Mouse (Mus musculus) heart, adult 2 months (tissue): ENCODE results near the gene H2-DMb1. TPM values are rescaled to one million over a fixed set of nuclear protein-coding genes. Genes with fewer than 3 reads are reported as not detected.

Experiments
- DNase-seq, 2 experiments: peaks; one replicate each; pipeline ENCODE4 v3.0.0; 2021
- H3K27ac ChIP-seq: fragments of 200-600 bp; 2 replicates; pipeline ENCODE4 v1.8.1; 2022
- H3K27me3 ChIP-seq: fragments of 200-500 bp; 2 replicates; pipeline ENCODE4 v1.6.1; 2012; ENCODE audit warnings: mild to moderate bottlenecking, low read length, inconsistent platforms, mixed read lengths; ENCODE audit not compliant: control insufficient read depth, insufficient read depth
- H3K36me3 ChIP-seq: fragments of 200-500 bp; 2 replicates; pipeline ENCODE4 v1.6.1; 2012; ENCODE audit warnings: low read length, inconsistent platforms; ENCODE audit not compliant: control insufficient read depth, insufficient read depth
- H3K4me1 ChIP-seq: fragments of 200-500 bp; 2 replicates; pipeline ENCODE4 v1.6.1; 2011; ENCODE audit warnings: low read length; ENCODE audit not compliant: control insufficient read depth, insufficient read depth
- H3K4me3 ChIP-seq: fragments of 200-600 bp; 2 replicates; pipeline ENCODE4 v1.8.1; 2022
- H3K79me2 ChIP-seq: fragments of 200-500 bp; replicated peaks from 2 replicates; pipeline ENCODE4 v1.6.1; 2012; ENCODE audit warnings: mild to moderate bottlenecking, inconsistent platforms, low read length, moderate library complexity, mixed read lengths; ENCODE audit not compliant: control insufficient read depth, insufficient read depth
- H3K9ac ChIP-seq: fragments of 200-500 bp; 2 replicates; pipeline ENCODE4 v1.6.1; 2012; ENCODE audit warnings: low read depth, mild to moderate bottlenecking, control low read depth, inconsistent platforms, low read length, mixed read lengths
- CTCF ChIP-seq: fragments of 200-600 bp; IDR thresholded peaks from 2 replicates; pipeline ENCODE4 v1.8.1; 2022; ENCODE audit warnings: antibody characterized with exemption, mild to moderate bottlenecking, moderate library complexity
- EP300 ChIP-seq: fragments of 200-500 bp; IDR thresholded peaks from 2 replicates; pipeline ENCODE4 v1.6.1; 2011; ENCODE audit warnings: low read depth, low read length, control low read depth; ENCODE audit not compliant: insufficient read depth
- POLR2A ChIP-seq: fragments of 200-500 bp; IDR thresholded peaks from 2 replicates; pipeline ENCODE4 v1.6.1; 2011; ENCODE audit warnings: mild to moderate bottlenecking, low read depth, low read length, control low read depth; ENCODE audit not compliant: insufficient read depth
- WGBS: fragments of 180-500 bp; shearing (Covaris S2); methylation state at CpG from one replicate; pipeline ENCODE4 v1.1.7; 2018; 5-methylcytosine and 5-hydroxymethylcytosine counted together
- intact Hi-C: fragments of 180-260 bp; cut with DNase I; formaldehyde crosslinking; loops from one replicate; pipeline ENCODE4 v1.15.1; 2025
- polyA plus RNA-seq: library from polyadenylated mRNA; depleted of rRNA; stranded (reverse); fragments of >200 nt; gene quantifications from 2 replicates; pipeline ENCODE4 v1.2.3, GENCODE M21; 2012
- total RNA-seq, 2 experiments: library from RNA; stranded (reverse); gene quantifications; 2 replicates each; pipeline ENCODE4 v1.2.3; 2021

Gene H2-DMb1
- total and polyA plus RNA-seq, 3 experiments, result 1.6 to 19.1 (median 2.2) TPM

DNA sequence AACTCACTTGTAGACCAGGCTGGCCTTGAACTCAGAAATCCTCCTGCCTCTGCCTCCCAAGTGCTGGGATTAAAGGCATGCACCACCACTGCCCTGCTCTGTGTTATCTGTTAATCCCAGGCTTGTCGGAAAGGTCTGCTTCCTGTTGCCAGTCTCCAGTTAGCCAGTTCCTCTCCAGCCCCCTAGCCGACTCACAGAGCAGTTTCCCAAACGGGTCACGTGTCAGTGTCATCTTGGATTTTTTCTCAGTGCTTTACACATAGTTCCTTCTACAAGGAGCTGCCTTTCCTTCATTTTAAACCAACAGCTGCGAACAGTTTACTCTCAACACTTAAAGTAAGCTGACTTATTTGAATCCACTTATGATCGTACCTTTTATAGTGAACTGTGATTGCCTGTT, 28.2 kb upstream of the H2-DMb1 start:
- no peaks in the 10 kb centered on the region for H3K36me3 ChIP-seq
- H3K4me3 ChIP-seq, result no peak overlapping the region
- intact Hi-C loops, result no loop called here
- no peak overlapping the region for H3K27ac ChIP-seq
- WGBS, result 44% methylated on average over 6 of the region's 6 CpGs
- H3K79me2 ChIP-seq, result no peaks in the 10 kb centered on the region
- H3K27me3 ChIP-seq, result no peaks in the 10 kb centered on the region
- peak in 1 of 2 experiments; percentile 46 for DNase-seq
- peaks cover 13% of the 10 kb centered on the region for H3K4me1 ChIP-seq
- H3K9ac ChIP-seq, result no peak overlapping the region
- TF ChIP-seq CTCF, result no peak
- no peak for TF ChIP-seq POLR2A
- TF ChIP-seq EP300, result no peak

DNA sequence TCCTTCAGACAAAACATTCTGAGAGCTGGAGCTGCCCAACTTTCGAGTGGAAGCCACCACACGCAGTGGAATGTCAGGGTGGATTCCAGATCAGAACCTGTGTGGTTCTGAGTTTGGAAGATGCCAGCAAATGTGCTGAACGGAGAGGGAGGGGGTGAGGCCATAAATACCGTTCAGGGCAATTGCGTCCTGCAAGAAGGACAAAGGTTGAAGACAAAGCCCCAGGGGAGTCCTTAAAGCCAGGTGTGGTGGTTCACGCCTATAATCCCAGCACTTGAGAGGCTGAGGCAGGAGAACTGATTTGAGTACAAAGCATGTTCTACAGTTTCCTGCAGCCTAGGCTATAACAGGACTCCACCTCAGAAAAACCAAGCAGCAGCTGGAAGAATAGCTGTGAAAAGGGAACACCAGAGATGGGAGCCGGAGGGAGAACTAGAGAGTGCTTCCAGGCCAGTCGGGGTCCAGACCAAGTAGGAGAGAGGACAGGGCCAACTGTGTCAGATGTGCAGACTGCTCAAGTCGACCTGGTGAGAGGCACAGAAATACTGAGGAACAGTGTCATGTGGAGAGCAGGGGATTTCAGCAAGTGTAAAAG, 25.9 kb upstream of the H2-DMb1 start:
- Histone ChIP-seq H3K79me2 (no peaks in the 10 kb centered on the region), H3K27me3 (no peaks in the 10 kb centered on the region), H3K27ac (no peak overlapping the region), H3K4me3 (no peak overlapping the region), H3K9ac (no peak overlapping the region), H3K36me3 (no peaks in the 10 kb centered on the region), H3K4me1 (peaks cover 13% of the 10 kb centered on the region)
- TF ChIP-seq POLR2A (no peak), CTCF (no peak), EP300 (no peak)
- 53% methylated on average over 9 of the region's 9 CpGs for WGBS
- DNase-seq, result no peak
- intact Hi-C loops, result no loop called here

DNA sequence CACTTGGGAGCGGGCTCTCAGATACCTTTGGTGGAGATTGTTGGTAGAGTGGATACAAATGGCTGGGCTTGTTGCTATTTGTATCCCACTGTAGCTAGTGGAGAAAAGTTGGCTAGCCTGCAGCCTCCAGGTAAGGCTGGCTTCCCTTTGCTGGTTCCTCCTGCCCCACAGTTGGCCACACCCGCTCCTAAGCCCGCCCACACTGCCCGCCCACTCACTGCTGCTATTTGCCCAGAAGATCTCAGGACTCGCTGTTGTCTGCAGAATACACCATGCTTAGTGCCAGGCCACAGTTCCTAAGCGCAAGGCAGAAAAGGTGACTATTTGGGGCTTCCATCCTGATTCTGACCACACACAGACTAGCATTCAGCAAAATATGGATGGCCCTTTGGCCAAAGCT, 25.4 kb upstream of the H2-DMb1 start:
- peak; percentile 55 to 71 for DNase-seq
- Histone ChIP-seq H3K27me3 (no peaks in the 10 kb centered on the region), H3K36me3 (no peaks in the 10 kb centered on the region), H3K27ac (no peak overlapping the region), H3K9ac (no peak overlapping the region), H3K4me3 (no peak overlapping the region), H3K4me1 (peaks cover 13% of the 10 kb centered on the region), H3K79me2 (no peaks in the 10 kb centered on the region)
- 41% methylated on average over 6 of the region's 6 CpGs for WGBS
- intact Hi-C loops, result no loop called here
- TF ChIP-seq CTCF (no peak), EP300 (no peak), POLR2A (no peak)

DNA sequence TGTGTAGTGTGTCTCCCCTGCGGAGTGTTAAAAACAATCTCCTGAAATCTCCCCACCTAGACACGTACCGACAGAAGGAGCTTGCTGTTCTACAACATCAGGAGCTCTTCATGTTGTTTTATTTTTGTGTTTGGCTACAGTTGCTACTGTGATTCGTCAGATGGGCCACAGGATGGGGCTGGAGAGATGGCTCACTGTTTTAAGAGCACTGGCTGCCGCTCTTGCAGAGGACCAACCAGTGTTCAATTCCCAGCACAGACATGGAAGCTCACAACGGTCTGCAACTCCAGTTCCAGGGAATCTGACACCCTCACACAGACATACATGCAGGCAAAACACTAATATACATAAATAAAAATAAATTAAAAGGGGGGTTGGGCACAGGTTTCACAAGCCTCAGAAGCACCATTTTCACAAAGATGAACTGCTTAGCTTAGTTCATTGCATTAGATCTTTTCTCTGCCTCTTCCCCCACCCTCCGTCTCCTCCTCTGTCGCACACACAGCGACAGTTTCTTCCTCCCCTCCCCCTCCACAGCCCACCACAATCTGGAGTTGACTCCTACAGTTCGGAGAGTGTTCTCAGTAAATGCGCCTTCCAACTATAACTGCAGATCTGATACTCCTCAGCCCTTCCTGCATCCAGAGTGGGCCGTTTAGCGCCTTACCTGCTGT, 24.5 kb upstream of the H2-DMb1 start:
- Histone ChIP-seq H3K36me3 (no peaks in the 10 kb centered on the region), H3K4me3 (no peak overlapping the region), H3K4me1 (peaks cover 13% of the 10 kb centered on the region), H3K27ac (no peak overlapping the region), H3K27me3 (no peaks in the 10 kb centered on the region), H3K9ac (no peak overlapping the region), H3K79me2 (no peaks in the 10 kb centered on the region)
- 43% methylated on average over 13 of the region's 13 CpGs for WGBS
- TF ChIP-seq EP300 (no peak), CTCF (peak; percentile 41), POLR2A (no peak)
- no peak for DNase-seq
- intact Hi-C loops, result no loop called here

DNA sequence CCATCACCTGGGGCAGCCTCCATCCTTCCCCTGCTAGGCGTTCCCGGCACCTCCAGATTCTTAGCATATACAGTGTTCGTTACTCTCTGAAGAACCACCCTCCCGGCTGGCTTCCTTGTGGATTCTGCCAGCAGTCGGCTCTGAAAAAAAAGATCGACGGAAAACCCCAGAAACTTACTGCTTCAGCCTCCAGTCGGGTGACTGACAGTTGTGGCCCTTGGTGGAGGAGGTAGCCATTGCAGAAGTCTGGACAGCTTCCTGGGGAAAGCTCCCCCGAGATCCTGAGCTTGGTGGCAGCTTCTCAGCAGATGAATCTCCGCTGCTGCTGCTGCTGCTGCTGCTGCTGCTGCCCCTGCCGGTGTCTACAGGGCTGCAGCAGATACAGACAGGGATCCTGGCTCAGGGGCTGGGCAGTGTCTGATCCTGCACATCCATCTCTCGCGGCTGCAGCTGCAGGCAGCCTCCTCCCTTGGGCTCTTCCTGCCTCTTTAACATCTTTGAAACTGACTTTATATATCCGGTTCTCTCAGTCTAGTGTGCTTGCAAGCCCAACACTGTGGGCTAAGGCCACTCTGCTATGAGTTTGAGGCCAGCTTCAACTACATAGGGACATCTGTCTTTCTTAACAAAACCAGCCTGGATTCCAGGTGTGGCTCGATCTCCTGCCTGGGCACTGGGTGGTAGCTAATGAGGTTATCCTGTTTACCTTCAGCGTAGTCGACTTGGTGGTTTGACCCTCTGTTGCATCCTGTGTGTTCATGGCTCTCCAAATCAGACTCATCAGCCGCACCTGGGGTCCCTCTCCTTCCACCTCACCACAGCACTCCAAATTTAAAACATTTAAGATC, 23.7 kb upstream of the H2-DMb1 start:
- no peaks in the 10 kb centered on the region for H3K79me2 ChIP-seq
- H3K4me1 ChIP-seq, result peaks cover 10% of the 10 kb centered on the region
- DNase-seq, result no peak
- WGBS, result 19% methylated on average over 18 of the region's 18 CpGs
- TF ChIP-seq EP300, result no peak
- TF ChIP-seq CTCF, result peak; percentile 10
- H3K27me3 ChIP-seq, result no peaks in the 10 kb centered on the region
- H3K27ac ChIP-seq, result no peak overlapping the region
- intact Hi-C loops, result no loop called here
- no peak overlapping the region for H3K4me3 ChIP-seq
- no peak overlapping the region for H3K9ac ChIP-seq
- no peaks in the 10 kb centered on the region for H3K36me3 ChIP-seq

DNA sequence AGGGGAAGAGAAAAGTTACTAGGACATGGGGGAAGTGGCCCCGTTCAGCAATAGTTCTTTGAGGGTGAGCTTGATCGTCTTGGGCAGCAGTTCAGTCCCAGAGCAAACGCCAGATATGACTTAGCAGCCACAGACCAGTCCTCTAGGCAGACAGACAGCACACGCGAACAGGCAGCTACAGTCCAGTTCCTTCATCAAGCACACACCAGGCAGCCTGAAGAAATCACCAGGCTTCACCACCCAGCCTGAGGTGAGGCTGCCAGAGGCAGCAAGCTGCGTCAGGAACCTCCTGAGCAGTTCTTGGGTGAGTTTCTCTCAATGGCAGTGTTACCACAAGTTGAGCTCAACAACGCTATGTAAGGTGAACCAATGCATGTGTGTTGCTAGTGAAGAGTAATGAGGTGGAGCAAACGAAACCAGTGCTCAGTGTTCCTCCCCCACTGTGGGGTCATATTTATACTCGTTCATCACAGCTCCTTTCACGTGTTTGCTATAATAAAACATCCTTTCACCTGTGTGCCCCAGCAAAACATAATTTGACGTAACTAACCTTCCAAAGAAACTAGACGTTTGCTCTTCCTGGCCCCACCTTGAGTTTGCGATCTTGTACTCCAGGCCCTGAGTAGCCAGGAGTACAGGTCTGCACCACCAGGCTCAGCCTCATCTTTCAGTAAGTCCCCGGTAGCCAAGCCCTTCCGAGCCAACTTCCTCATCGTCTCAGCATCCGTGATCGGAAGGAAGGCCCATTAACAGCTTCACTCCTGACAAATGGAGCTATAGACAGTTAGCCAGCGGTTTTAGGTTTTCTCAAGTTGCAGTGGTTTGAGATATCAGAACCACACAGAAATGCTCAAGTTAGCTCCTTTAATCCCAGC, 22.6 kb upstream of the H2-DMb1 start:
- H3K4me1 ChIP-seq, result peaks cover 10% of the 10 kb centered on the region
- WGBS, result 63% methylated on average over 19 of the region's 19 CpGs
- no peak overlapping the region for H3K4me3 ChIP-seq
- H3K9ac ChIP-seq, result no peak overlapping the region
- intact Hi-C loops, result no loop called here
- H3K79me2 ChIP-seq, result no peaks in the 10 kb centered on the region
- no peak for DNase-seq
- no peak for TF ChIP-seq CTCF
- TF ChIP-seq POLR2A, result no peak
- no peak for TF ChIP-seq EP300
- H3K27ac ChIP-seq, result no peak overlapping the region
- H3K36me3 ChIP-seq, result no peaks in the 10 kb centered on the region
- H3K27me3 ChIP-seq, result no peaks in the 10 kb centered on the region
